Mouse (Mus musculus): ENCODE measurements around the gene Bin2. TPM values are rescaled to one million over a fixed set of nuclear protein-coding genes. Genes with fewer than 3 reads are reported as not detected.

The Bin2 gene
- total RNA-seq, 2 experiments from 2014 or later: 5.3 to 5.6 TPM

DNA sequence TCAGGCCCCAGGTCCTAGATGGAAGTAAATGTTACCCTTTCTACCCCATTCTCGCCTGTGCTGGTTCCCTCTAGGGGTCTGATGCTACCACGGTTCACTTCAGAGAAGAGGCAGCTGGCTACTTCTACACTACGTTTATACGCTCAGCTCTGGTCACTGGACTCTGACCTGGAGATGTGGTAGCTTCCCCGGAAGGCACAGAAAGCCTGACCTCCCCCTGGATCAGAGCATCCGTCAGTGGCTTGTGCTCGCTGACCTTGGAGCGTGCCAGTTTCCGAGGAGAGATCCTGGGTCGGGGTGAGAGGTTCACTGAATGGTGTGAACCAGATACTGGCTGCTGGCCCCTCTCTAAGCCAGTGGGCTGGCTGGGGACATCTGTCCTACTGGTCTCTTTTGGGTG is 28.7 kb upstream of the Bin2 start:
- DNase-seq (ENCODE audit: low spot score in 2 of 2): no peak
- Histone ChIP-seq H3K4me3 (no peak overlapping the region), H3K27ac (no peak overlapping the region)
- no peak for TF ChIP-seq CTCF (conservative IDR thresholded peaks at IDR 0.05)

GRCm38 (mm10) chr15:100694406-100694805 is 25.1 kb upstream of the Bin2 start:
- H3K4me3 ChIP-seq: no peak overlapping the region
- no peak for TF ChIP-seq CTCF (conservative IDR thresholded peaks at IDR 0.05)
- no peak overlapping the region for H3K27ac ChIP-seq
- DNase-seq (ENCODE audit: low spot score in 2 of 2): no peak

DNA sequence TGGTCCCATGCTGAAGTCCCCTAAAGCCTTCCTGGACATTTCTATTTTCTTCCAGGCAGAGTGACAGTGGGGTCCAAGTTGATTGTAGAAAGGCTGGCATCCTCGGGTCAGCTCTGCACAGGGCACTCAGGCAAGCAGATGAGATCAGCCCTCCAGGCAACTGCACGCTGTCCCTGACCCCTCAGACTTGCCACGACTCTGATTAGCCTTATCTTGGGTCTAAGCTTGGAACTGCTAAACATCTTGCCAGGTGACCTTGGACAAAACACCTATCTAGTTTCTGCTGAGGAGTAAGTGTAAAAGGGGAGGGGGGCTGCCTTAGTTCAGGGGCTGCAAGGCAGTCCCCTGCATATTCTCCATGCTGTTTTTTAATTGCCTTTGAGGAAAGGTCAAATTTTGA is 22.6 kb upstream of the Bin2 start:
- no peak for DNase-seq (ENCODE audit: low spot score in 2 of 2)
- H3K4me3 ChIP-seq: no peak overlapping the region
- TF ChIP-seq CTCF (conservative IDR thresholded peaks at IDR 0.05): no peak
- no peak overlapping the region for H3K27ac ChIP-seq

DNA sequence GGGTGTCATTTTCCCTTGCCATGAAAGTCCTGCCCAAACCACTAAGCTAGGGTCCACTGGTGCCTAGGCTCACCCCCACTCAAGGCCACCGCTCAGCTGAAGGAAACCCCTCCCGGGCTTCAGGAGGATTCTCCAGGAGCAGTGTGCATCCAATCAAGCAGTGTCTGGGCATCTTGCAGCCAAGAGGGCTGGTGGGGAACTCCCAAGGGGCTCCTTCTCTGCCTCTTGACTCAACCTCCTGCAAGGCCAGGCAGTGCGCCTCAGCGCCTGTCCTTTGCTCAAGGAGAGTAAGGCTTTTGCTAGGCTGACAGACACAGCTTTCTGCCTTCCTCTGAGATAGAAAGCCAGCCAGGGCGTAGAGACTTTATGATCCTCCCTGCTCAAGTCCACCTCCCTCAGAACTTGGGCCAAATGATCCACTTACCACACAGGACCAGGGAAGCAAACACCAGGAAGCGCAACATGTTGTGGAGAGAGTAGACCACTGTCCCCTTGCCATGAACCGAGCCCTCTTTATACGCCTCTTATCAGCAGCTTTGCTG is 18.1 kb upstream of the Bin2 start, which contains the start of gene Cela1:
Gene Cela1, minus strand, starts transcription at position 492 of the 542 bp plus-strand sequence.
- no peak within 1 kb of the TSS for H3K4me3 ChIP-seq
- DNase-seq (ENCODE audit: low spot score in 2 of 2): no peak
- TF ChIP-seq CTCF (conservative IDR thresholded peaks at IDR 0.05): no peak
- H3K27ac ChIP-seq: no peak within 1 kb of the TSS

- no peak overlapping the region for H3K4me3 ChIP-seq
- H3K27ac ChIP-seq: no peak overlapping the region
- TF ChIP-seq CTCF (conservative IDR thresholded peaks at IDR 0.05): no peak
- DNase-seq (ENCODE audit: low spot score in 2 of 2): no peak
These were observed 17.6 kb upstream of the Bin2 start for GRCm38 (mm10) chr15:100686989-100687388.

DNA sequence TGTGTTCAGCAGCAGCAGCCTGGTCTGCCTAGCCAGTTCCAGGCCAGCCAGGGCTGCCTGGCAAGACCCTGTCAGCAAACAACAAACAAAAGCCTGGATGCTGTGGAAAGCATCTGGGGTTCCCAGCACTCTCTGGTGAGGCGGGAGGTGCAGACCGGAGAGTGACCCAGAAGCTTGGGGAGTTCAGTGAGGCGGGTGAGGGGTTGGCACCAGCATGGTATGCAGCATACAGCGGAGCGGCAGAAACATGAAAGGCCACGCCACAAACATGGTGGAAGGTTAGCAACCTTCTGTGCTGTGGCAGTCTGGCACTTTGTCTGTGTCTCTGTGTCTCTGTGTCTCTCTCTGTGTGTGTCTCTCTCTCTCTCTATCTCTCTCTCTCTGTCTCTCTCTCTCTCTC is 17.1 kb upstream of the Bin2 start:
- no peak for TF ChIP-seq CTCF (conservative IDR thresholded peaks at IDR 0.05)
- H3K4me3 ChIP-seq: no peak overlapping the region
- no peak overlapping the region for H3K27ac ChIP-seq
- no peak for DNase-seq (ENCODE audit: low spot score in 2 of 2)

DNA sequence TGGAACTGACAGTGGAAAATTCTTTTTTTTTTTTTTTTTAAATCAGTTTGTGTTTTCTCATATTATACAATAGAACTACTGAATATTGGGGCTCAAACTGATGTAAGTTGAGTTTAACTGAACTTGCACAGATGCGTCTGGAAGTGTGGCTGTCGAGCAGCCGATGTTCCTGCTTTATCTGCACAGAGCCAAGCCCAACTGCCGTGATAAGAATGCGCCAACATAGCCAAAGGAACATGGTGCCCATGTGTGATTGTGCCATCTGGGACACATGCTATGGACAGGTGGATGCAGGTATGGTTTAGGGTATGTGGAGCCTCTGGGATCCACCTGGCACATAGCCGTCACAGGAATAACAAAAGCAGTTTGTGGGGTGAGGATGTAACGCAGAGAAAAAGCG is 16.5 kb upstream of the Bin2 start:
- no peak for DNase-seq (ENCODE audit: low spot score in 2 of 2)
- TF ChIP-seq CTCF (conservative IDR thresholded peaks at IDR 0.05): no peak
- no peak overlapping the region for H3K27ac ChIP-seq
- no peak overlapping the region for H3K4me3 ChIP-seq

- no peak for DNase-seq (ENCODE audit: low spot score in 2 of 2)
- Histone ChIP-seq H3K27ac (no peak overlapping the region), H3K4me3 (no peak overlapping the region)
- no peak for TF ChIP-seq CTCF (conservative IDR thresholded peaks at IDR 0.05)
These were observed 15.9 kb upstream of the Bin2 start for GRCm38 (mm10) chr15:100685255-100685654.

GRCm38 (mm10) chr15:100684450-100684849 is 15.1 kb upstream of the Bin2 start:
- Histone ChIP-seq H3K27ac (no peak overlapping the region), H3K4me3 (no peak overlapping the region)
- no peak for DNase-seq (ENCODE audit: low spot score in 2 of 2)
- TF ChIP-seq CTCF (conservative IDR thresholded peaks at IDR 0.05): no peak

- no peak overlapping the region for H3K4me3 ChIP-seq
- TF ChIP-seq CTCF (conservative IDR thresholded peaks at IDR 0.05): peak; percentile 84
- no peak overlapping the region for H3K27ac ChIP-seq
- DNase-seq (ENCODE audit: low spot score in 2 of 2): peak; percentile 69 to 85
These were observed 13.7 kb upstream of the Bin2 start for GRCm38 (mm10) chr15:100683041-100683440.

- Histone ChIP-seq H3K27ac (no peak overlapping the region), H3K4me3 (no peak overlapping the region)
- no peak for DNase-seq (ENCODE audit: low spot score in 2 of 2)
- no peak for TF ChIP-seq CTCF (conservative IDR thresholded peaks at IDR 0.05)
These were observed 12.4 kb upstream of the Bin2 start for GRCm38 (mm10) chr15:100681770-100682169.

DNA sequence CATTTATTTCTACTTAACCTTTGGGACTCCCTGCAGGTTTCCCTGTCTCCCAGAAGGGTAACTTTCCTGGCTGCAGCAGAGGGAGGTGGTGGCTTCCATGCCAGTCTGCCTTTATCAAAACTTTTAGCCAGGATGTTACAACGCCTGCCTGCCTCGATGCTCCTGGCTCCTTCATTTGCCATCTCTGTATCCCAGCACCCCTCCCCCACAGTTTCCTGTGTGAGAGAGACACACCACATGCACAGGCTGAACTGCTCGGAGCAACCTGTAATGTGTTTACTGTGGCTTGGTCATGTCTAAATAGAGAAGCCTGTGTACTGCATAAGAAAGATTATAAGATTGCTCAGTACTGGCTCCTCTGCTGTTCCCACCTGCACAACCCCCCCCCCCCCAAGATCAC is 11.0 kb upstream of the Bin2 start:
- H3K4me3 ChIP-seq: no peak overlapping the region
- no peak for TF ChIP-seq CTCF (conservative IDR thresholded peaks at IDR 0.05)
- no peak overlapping the region for H3K27ac ChIP-seq
- DNase-seq (ENCODE audit: low spot score in 2 of 2): no peak

DNA sequence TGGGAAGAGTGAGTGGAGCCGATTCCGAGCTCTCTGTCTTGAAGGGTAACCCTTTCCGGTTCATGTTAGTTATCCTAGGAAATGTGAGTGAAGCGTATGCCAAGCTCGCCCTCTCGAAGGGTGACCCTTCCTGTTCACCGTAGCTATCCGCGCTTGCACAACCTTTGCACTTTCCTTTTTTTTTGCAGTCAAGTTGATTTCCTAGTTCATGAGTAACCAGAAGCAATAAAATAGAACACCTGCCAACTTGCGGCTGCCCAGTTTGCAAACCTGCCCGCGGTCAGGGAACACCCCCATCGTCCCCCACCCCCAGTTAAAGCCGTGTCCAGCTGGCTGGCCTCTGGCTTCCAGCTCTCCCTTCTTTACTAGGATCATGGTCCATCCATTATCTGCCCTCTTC is 9.7 kb upstream of the Bin2 start:
- DNase-seq (ENCODE audit: low spot score in 2 of 2): no peak
- Histone ChIP-seq H3K4me3 (no peak overlapping the region), H3K27ac (no peak overlapping the region)
- TF ChIP-seq CTCF (conservative IDR thresholded peaks at IDR 0.05): no peak

- no peak for DNase-seq (ENCODE audit: low spot score in 2 of 2)
- H3K4me3 ChIP-seq: no peak overlapping the region
- no peak for TF ChIP-seq CTCF (conservative IDR thresholded peaks at IDR 0.05)
- H3K27ac ChIP-seq: no peak overlapping the region
These were observed 9.2 kb upstream of the Bin2 start for GRCm38 (mm10) chr15:100678581-100678980.

DNA sequence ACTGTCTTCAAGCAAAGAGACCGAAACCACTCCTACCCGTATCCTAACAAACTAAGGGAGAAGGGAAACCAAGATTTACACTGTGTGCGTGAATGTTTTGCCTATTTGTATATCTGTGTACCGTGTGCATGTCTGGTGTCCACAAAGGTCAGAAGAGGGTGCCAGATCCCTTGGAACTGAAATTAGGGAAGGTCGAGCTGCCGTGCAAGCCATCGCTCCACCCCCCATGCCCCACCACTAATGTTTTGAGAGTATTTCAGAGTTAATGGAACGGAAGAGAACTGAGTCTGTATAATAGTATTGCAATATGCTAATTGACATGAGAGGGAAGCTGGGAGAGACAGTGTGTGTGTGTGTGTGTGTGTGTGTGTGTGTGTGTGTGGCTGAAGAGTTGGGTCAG is 8.3 kb upstream of the Bin2 start:
- Histone ChIP-seq H3K4me3 (no peak overlapping the region), H3K27ac (no peak overlapping the region)
- no peak for TF ChIP-seq CTCF (conservative IDR thresholded peaks at IDR 0.05)
- DNase-seq (ENCODE audit: low spot score in 2 of 2): no peak
